ENCODE assay signal across 11 mouse cellular contexts in genomic region chr7:19740269-19740668, GRCm38 (mm10). TPM values are rescaled to one million over a fixed set of nuclear protein-coding genes. Genes with fewer than 3 reads are reported as not detected.
A peak's percentile ranks its signal among the peaks of the same experiment; 100 is the strongest.
DNase-seq lines count a peak whose midpoint lies in the region; ATAC-seq and TF ChIP-seq lines count a peak whose summit lies in the region.
"Had no signal": no experiment of that assay in that cellular context is flagged by ENCODE, and none has a peak within 500 bp of the region (broad histone marks: within the 10 kb centered on the region; RNA-seq: fewer than 3 reads in every experiment).

No protein-coding gene starts in this region.

- H3K27me3 ChIP-seq in liver, postnatal 0 days (ENCODE audit: insufficient read depth, low read length), result no peaks in the 10 kb centered on the region

- no peak for ATAC-seq in liver, postnatal 0 days

- intact Hi-C loops in gastrocnemius, adult 2 months (cut with DNase I), result no loop called here
- intact Hi-C loops in left cerebral cortex, adult 2 months (cut with DNase I), result no loop called here

- peaks cover 7 to 23% of the 10 kb centered on the region in 2 experiments for H3K4me1 ChIP-seq in ES-E14 (ENCODE audit: control insufficient read depth in 2 of 2, insufficient read depth in 2 of 2, low read length in 2 of 2, poor library complexity in 1 of 2)
- peaks cover 15% of the 10 kb centered on the region for H3K4me1 ChIP-seq in liver, postnatal 0 days (ENCODE audit: insufficient read depth)

- H3K36me3 ChIP-seq in ES-E14 (ENCODE audit: control insufficient read depth, insufficient read depth, low read length, poor library complexity, severe bottlenecking), result peaks cover 55% of the 10 kb centered on the region
- peaks cover 7% of the 10 kb centered on the region for H3K36me3 ChIP-seq in liver, postnatal 0 days (replicated peaks; ENCODE audit: insufficient read depth, low read length)

- in situ Hi-C loops in ES-E14 (cut with MboI; ENCODE audit: low sequenced_read_pairs in 2 of 2, unreplicated experiment in 2 of 2), result no loop called here

- TF ChIP-seq CTCF in gastrocnemius, adult 2 months (IDR thresholded peaks at IDR 0.05), result peak; percentile 35
- peak; percentile 28 for TF ChIP-seq CTCF in left cerebral cortex, adult 2 months (IDR thresholded peaks at IDR 0.05)
- peak; percentile 36 for TF ChIP-seq CTCF in liver, postnatal 0 days (IDR thresholded peaks at IDR 0.05; ENCODE audit: low read depth)

- no peak overlapping the region for H3K4me3 ChIP-seq in gastrocnemius, adult 2 months
- no peak overlapping the region for H3K4me3 ChIP-seq in left cerebral cortex, adult 2 months
- H3K4me3 ChIP-seq in ES-E14 (ENCODE audit: insufficient read depth in 1 of 2, low read depth in 1 of 2, low read length in 2 of 2, poor library complexity in 1 of 2, severe bottlenecking in 1 of 2), result no peak overlapping the region
- H3K4me3 ChIP-seq in liver, postnatal 0 days (ENCODE audit: low read depth, low read length), result no peak overlapping the region
- H3K4me3 ChIP-seq: limb, embryonic 10.5 days had no signal

- H3K4me2 ChIP-seq in liver, postnatal 0 days (ENCODE audit: low read depth, low read length), result no peak overlapping the region

- peak overlapping the region; percentile 7; the same call in 1 of the 2 replicates for H3K9ac ChIP-seq in ES-E14 (ENCODE audit: insufficient read depth, low read depth, low read length, poor library complexity, severe bottlenecking)
- no peak overlapping the region for H3K9ac ChIP-seq in liver, postnatal 0 days (replicated peaks)

- H3K27ac ChIP-seq in gastrocnemius, adult 2 months, result no peak overlapping the region
- H3K27ac ChIP-seq in left cerebral cortex, adult 2 months, result no peak overlapping the region
- no peak overlapping the region; the same call in 1 of the 2 replicates for H3K27ac ChIP-seq in ES-E14 (ENCODE audit: insufficient read depth, low read depth, low read length, poor library complexity, severe bottlenecking)
- H3K27ac ChIP-seq in liver, postnatal 0 days (ENCODE audit: low read depth), result no peak overlapping the region
- H3K27ac ChIP-seq: limb, embryonic 10.5 days had no signal

- DNase-seq in gastrocnemius, adult 2 months, result no peak
- DNase-seq in gastrocnemius, adult 8-10 months (ENCODE audit: low spot score in 2 of 2), result no peak
- no peak for DNase-seq in left cerebral cortex, adult 2 months (ENCODE audit: extremely low spot score in 1 of 2, low spot score in 2 of 2)
- no peak for DNase-seq in left cerebral cortex, adult 8-10 months (ENCODE audit: low spot score in 2 of 2)
- DNase-seq in ES-E14 (ENCODE audit: low read depth, low spot score), result peak; percentile 74
- DNase-seq in liver, postnatal 0 days, result no peak
- DNase-seq in urinary bladder, adult 2 months (ENCODE audit: low spot score), result no peak
- no peak for DNase-seq in ovary, adult 18-20 months (ENCODE audit: low spot score)
- DNase-seq: gastrocnemius, postnatal 14 days; retina, postnatal 1 day had no signal

- WGBS in liver, postnatal 0 days (ENCODE audit: insufficient replicate concordance), result 73% methylated on average over 11 of the region's 11 CpGs

- no peaks in the 10 kb centered on the region for H3K9me3 ChIP-seq in ES-E14 (ENCODE audit: control insufficient read depth, insufficient read depth, low read depth, low read length)
- H3K9me3 ChIP-seq in liver, postnatal 0 days (ENCODE audit: low read length), result no peaks in the 10 kb centered on the region
- H3K9me3 ChIP-seq: limb, embryonic 10.5 days had no signal

- TF ChIP-seq EP300 in liver, postnatal 0 days (IDR thresholded peaks at IDR 0.05; ENCODE audit: low read depth), result no peak

TF ChIP-seq in ES-E14, 5 proteins besides CTCF, POLR2A, EP300 and RAD21:
- TF ChIP-seq ZNF384 (IDR thresholded peaks at IDR 0.05; ENCODE audit: low read depth, low read length) (no peak), HCFC1 (IDR thresholded peaks at IDR 0.05; ENCODE audit: borderline replicate concordance, insufficient read depth, low read length) (no peak), CHD2 (IDR thresholded peaks at IDR 0.05; ENCODE audit: low read depth, low read length) (no peak), ZC3H11A (IDR thresholded peaks at IDR 0.05; ENCODE audit: borderline replicate concordance, low read depth, low read length) (no peak), MAFK (IDR thresholded peaks at IDR 0.05; ENCODE audit: insufficient read depth, low read depth, low read length) (no peak)

RNA-seq across cellular contexts. Expression of gene Nectin2, which starts 10.0 kb away (rescaled TPM):
- total RNA-seq in gastrocnemius, adult 2 months (2021), result 1 to 10 TPM; 1.4 to 1.5 TPM
- total RNA-seq in gastrocnemius, adult 8-10 months (2022), result 1 to 10 TPM; 1.0 to 1.8 (median 1.5) TPM
- 1 to 10 TPM; 7.9 to 8.2 TPM for total RNA-seq in left cerebral cortex, adult 2 months (2021)
- total RNA-seq in left cerebral cortex, adult 8-10 months (2022), result 1 to 10 TPM; 6.5 to 8.0 (median 7.4) TPM
- 241 and 392 TPM in 2 replicates for total RNA-seq in ES-E14 (2012; rRNA removed)
- polyA plus RNA-seq in liver, postnatal 0 days (2015; fragmentation: Nextera tagmentation; extraction: Ambion mirVana), result 51.0 and 51.3 TPM in 2 replicates
- polyA plus RNA-seq in urinary bladder, adult 2 months (2012; rRNA removed), result 37.9 and 38.6 TPM in 2 replicates

RNA-seq across cellular contexts. Expression of gene Tomm40, which starts 25.0 kb away (rescaled TPM):
- 10 to 100 TPM; 41.0 to 52.4 TPM for total RNA-seq in gastrocnemius, adult 2 months (2021)
- total RNA-seq in gastrocnemius, adult 8-10 months (2022), result 10 to 100 TPM; 44.3 to 48.3 (median 46.0) TPM
- total RNA-seq in left cerebral cortex, adult 2 months (2021), result 100 to 1,000 TPM; 117 TPM
- 100 to 1,000 TPM; 109 to 112 (median 111) TPM for total RNA-seq in left cerebral cortex, adult 8-10 months (2022)
- total RNA-seq in ES-E14 (2012; rRNA removed), result 342 and 366 TPM in 2 replicates
- polyA plus RNA-seq in liver, postnatal 0 days (2015; fragmentation: Nextera tagmentation; extraction: Ambion mirVana), result 81.5 and 83.6 TPM in 2 replicates
- 50.6 and 62.6 TPM in 2 replicates for polyA plus RNA-seq in urinary bladder, adult 2 months (2012; rRNA removed)

RNA-seq across cellular contexts. Expression of gene Bcam, which starts 30.5 kb away (rescaled TPM):
- total RNA-seq in gastrocnemius, adult 2 months (2021), result 10 to 100 TPM; 21.9 to 26.7 TPM
- 10 to 100 TPM; 16.7 to 24.4 (median 18.0) TPM for total RNA-seq in gastrocnemius, adult 8-10 months (2022)
- 10 to 100 TPM; 12.2 to 15.1 TPM for total RNA-seq in left cerebral cortex, adult 2 months (2021)
- total RNA-seq in left cerebral cortex, adult 8-10 months (2022), result 10 to 100 TPM; 15.8 to 18.7 (median 17.1) TPM
- 167 and 309 TPM in 2 replicates for total RNA-seq in ES-E14 (2012; rRNA removed)
- polyA plus RNA-seq in liver, postnatal 0 days (2015; fragmentation: Nextera tagmentation; extraction: Ambion mirVana), result 8.8 and 9.3 TPM in 2 replicates
- polyA plus RNA-seq in urinary bladder, adult 2 months (2012; rRNA removed), result 171 and 177 TPM in 2 replicates

RNA-seq across cellular contexts. Expression of gene Apoe, which starts 41.3 kb away (rescaled TPM):
- total RNA-seq in gastrocnemius, adult 2 months (2021), result 10 to 100 TPM; 38.0 to 61.8 TPM
- 10 to 100 TPM; 18.8 to 67.9 (median 47.9) TPM for total RNA-seq in gastrocnemius, adult 8-10 months (2022)
- 1,000 to 10,000 TPM; 1,824 to 1,912 TPM for total RNA-seq in left cerebral cortex, adult 2 months (2021)
- total RNA-seq in left cerebral cortex, adult 8-10 months (2022), result 1,000 to 10,000 TPM; 1,704 to 2,821 (median 2,131) TPM
- 683 and 2,144 TPM in 2 replicates for total RNA-seq in ES-E14 (2012; rRNA removed)
- polyA plus RNA-seq in liver, postnatal 0 days (2015; fragmentation: Nextera tagmentation; extraction: Ambion mirVana), result 20,006 and 20,209 TPM in 2 replicates
- 1,139 and 1,516 TPM in 2 replicates for polyA plus RNA-seq in urinary bladder, adult 2 months (2012; rRNA removed)

RNA-seq across cellular contexts. Expression of gene Apoc1, which starts 47.8 kb away (rescaled TPM):
- total RNA-seq in gastrocnemius, adult 2 months (2021), result 1 to 10 TPM in 1 of 2 experiments, under 1 TPM in 1; 0.64 to 1.1 TPM
- total RNA-seq in gastrocnemius, adult 8-10 months (2022), result 1 to 10 TPM in 2 of 4 experiments, not detected in 2; 1.1 to 2.1 TPM
- 1 to 10 TPM; 3.5 to 3.7 TPM for total RNA-seq in left cerebral cortex, adult 2 months (2021)
- 1 to 10 TPM; 3.4 to 6.2 (median 4.7) TPM for total RNA-seq in left cerebral cortex, adult 8-10 months (2022)
- 72.3 and 106 TPM in 2 replicates for total RNA-seq in ES-E14 (2012; rRNA removed)
- polyA plus RNA-seq in liver, postnatal 0 days (2015; fragmentation: Nextera tagmentation; extraction: Ambion mirVana), result 5,234 and 5,457 TPM in 2 replicates
- 54.0 and 72.3 TPM in 2 replicates for polyA plus RNA-seq in urinary bladder, adult 2 months (2012; rRNA removed)

Comparison
In these comparisons a context has a peak if more than half of its experiments do, and no peak if none do; other contexts are left out.
1. RNA of gene Nectin2, which starts 10.0 kb away (total RNA-seq): 241 to 392 TPM in ES-E14; 7.9 to 8.2 TPM in left cerebral cortex, adult 2 months, 6.5 to 8.0 TPM in left cerebral cortex, adult 8-10 months, 1.0 to 1.8 TPM in gastrocnemius, adult 8-10 months and 1.4 to 1.5 TPM in gastrocnemius, adult 2 months; every median in the first group is over 10 times any median in the second.
2. Peak in every context shown above with its lines, with median percentiles within 50 percentile points of each other: CTCF ChIP-seq.